Mouse (Mus musculus): ENCODE data around the gene Hoxa5. TPM values are rescaled to one million over a fixed set of nuclear protein-coding genes. Genes with fewer than 3 reads are reported as not detected.
A peak's percentile ranks its signal among the peaks of the same experiment; 100 is the strongest.

Gene Hoxa5
- polyA plus RNA-seq, 1 experiment from 2014 or later = 11.0 TPM

DNA sequence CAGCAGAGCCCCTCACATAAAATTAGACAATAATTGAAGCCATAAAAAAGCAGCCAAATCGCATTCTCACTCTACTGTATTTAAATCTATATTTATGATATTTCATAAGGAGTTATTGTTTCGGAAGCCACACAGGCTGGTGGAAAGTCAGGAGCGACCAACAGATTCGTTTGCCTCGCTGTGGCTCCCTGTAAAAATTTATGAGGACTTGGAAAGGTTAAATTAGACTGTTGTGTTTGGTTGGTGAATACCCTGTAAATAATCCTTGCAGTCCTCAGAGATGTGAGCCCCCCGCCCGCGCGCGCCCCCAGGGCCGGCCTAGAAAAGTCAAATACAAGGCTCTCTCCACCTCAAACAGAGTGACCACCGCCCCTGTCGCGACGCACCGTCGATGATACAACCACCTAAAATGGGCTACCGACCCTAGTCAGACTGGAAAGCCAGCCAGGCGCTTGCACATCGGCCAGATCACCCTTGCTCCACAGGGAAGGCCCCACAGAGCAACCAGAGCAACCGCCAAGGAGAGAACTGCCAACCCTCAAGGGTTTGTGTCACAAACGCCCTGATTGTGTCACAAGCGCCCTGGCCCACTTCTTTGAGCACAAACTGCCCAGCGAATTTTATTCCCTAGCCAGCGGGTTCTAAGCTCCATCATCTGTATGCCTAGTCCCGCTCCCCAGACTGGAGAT is 22.3 kb upstream of the Hoxa5 start:
- DNase-seq (ENCODE audit: low spot score) = no peak
- H3K9ac ChIP-seq (ENCODE audit: low read length) = peak overlapping the region; percentile 98
- no peaks in the 10 kb centered on the region for H3K9me3 ChIP-seq (ENCODE audit: control insufficient read depth, low read length)
- peak overlapping the region; percentile 89 for H3K4me2 ChIP-seq (ENCODE audit: low read depth, severe bottlenecking)
- peaks cover 4% of the 10 kb centered on the region; the same call in 1 of the 2 replicates for H3K4me1 ChIP-seq (ENCODE audit: control insufficient read depth, insufficient read depth, low read length)
- H3K27ac ChIP-seq (replicated peaks; ENCODE audit: low read depth, low read length) = peak overlapping the region; percentile 98
- H3K4me3 ChIP-seq (ENCODE audit: low read depth, low read length) = peak overlapping the region; percentile 87
- no peaks in the 10 kb centered on the region for H3K27me3 ChIP-seq (ENCODE audit: control insufficient read depth, insufficient read depth, low read length)
- no peaks in the 10 kb centered on the region; the same call in none of the 2 replicates for H3K36me3 ChIP-seq (ENCODE audit: control insufficient read depth, insufficient read depth, low read length)
- peak; percentile 15 for ATAC-seq (ENCODE audit: insufficient number of reproducible peaks, low FRiP score, low TSS enrichment, low read depth)
- under 1% methylated on average over 26 of the region's 26 CpGs for WGBS

DNA sequence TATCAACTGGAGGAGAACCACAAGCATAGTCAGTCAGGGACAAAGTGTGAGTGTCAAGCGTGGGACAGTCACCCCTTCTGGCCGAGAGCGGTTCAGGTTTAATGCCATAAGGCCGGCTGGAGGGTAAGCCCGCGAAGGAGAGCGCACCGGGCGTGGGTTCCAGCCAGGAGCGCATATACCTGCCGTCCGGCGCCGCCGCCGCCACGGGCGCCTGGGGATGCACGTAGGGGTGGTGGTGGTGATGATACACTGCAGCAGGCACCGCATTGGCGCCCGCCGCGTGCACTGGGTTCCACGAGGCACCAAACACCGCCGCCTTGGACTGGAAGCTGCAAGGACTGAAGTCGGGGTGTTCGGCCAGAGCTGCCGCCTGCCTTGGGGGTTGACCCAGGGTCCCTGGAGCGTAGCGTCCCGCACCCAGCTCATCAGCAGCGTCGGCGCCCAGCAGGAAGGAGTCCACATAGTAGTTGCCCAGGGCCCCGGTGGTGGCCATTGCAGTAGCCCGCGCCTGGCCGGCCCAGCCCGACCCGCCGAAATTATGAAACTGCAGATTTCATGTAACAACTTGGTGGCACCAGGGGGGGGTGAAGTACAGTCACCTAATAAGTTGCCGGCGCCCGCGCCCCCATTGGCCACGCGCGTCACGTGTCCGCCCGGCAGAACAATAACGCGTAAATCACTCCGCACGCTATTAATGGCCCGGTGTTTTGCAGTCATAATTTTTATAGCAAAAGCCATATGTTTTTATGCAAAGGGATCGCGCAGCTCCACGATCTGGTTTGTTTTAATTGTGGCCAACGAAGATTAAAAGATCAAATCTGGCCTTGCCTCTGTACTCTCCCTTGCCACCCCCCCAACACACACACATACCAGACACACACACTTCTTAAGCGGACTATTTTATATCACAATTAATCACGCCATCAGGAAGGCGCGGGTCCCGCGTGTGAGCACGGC is 21.5 kb upstream of the Hoxa5 start:
- Histone ChIP-seq H3K36me3 (ENCODE audit: control insufficient read depth, insufficient read depth, low read length) (no peaks in the 10 kb centered on the region; the same call in none of the 2 replicates), H3K4me2 (ENCODE audit: low read depth, severe bottlenecking) (peak overlapping the region; percentile 89), H3K4me1 (ENCODE audit: control insufficient read depth, insufficient read depth, low read length) (peaks cover 4% of the 10 kb centered on the region; the same call in 1 of the 2 replicates), H3K9ac (ENCODE audit: low read length) (peak overlapping the region; percentile 98), H3K4me3 (ENCODE audit: low read depth, low read length) (peak overlapping the region; percentile 87), H3K27ac (replicated peaks; ENCODE audit: low read depth, low read length) (peak overlapping the region; percentile 98), H3K27me3 (ENCODE audit: control insufficient read depth, insufficient read depth, low read length) (no peaks in the 10 kb centered on the region), H3K9me3 (ENCODE audit: control insufficient read depth, low read length) (no peaks in the 10 kb centered on the region)
- ATAC-seq (ENCODE audit: insufficient number of reproducible peaks, low FRiP score, low TSS enrichment, low read depth) (peak; percentile 63), DNase-seq (ENCODE audit: low spot score) (no peak)
- under 1% methylated on average over 65 of the region's 69 CpGs for whole genome bisulfite sequencing

DNA sequence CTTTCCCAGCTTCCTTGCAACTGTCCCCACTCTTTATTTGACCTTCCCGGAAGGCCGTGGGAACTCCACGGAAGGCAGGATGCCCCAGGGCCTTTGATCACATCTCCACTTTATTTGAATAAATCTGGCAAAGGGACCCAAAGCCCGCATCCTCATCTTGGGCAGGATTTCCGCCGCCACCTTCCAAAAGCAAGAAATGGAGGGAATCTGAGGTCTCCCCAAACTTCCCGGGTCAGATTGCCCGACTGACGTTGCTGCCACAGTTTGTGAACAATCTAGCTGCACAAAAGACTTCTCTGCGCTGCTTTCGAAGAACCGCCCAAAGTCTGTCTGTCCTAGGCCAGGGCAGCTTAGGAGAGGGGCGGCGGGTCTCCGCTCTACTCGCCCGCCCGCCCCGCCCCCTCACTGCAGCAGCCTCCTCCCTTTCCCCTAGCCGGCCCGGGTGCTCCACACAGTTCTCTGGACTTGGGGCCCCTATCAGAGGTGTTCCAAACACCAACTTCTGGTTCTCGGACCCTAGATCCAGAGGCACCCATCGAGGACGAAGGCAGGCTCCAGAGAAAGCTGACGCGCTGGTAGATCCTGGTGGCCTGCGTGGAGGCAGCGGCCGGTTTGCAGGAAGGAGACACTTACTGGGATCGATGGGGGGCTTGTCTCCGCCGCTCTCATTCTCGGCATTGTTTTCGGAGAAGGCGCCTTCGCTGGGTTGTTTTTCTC is 20.7 kb upstream of the Hoxa5 start:
- Histone ChIP-seq H3K27ac (replicated peaks; ENCODE audit: low read depth, low read length) (peak overlapping the region; percentile 98), H3K27me3 (ENCODE audit: control insufficient read depth, insufficient read depth, low read length) (no peaks in the 10 kb centered on the region), H3K9ac (ENCODE audit: low read length) (peak overlapping the region; percentile 98), H3K9me3 (ENCODE audit: control insufficient read depth, low read length) (no peaks in the 10 kb centered on the region), H3K4me3 (ENCODE audit: low read depth, low read length) (peak overlapping the region; percentile 87), H3K4me1 (ENCODE audit: control insufficient read depth, insufficient read depth, low read length) (peaks cover 6% of the 10 kb centered on the region; the same call in 1 of the 2 replicates), H3K36me3 (ENCODE audit: control insufficient read depth, insufficient read depth, low read length) (no peaks in the 10 kb centered on the region; the same call in none of the 2 replicates), H3K4me2 (ENCODE audit: low read depth, severe bottlenecking) (peak overlapping the region; percentile 89)
- ATAC-seq (ENCODE audit: insufficient number of reproducible peaks, low FRiP score, low TSS enrichment, low read depth) (no peak), DNase-seq (ENCODE audit: low spot score) (peak; percentile 72)
- under 1% methylated on average over 36 of the region's 36 CpGs for WGBS

DNA sequence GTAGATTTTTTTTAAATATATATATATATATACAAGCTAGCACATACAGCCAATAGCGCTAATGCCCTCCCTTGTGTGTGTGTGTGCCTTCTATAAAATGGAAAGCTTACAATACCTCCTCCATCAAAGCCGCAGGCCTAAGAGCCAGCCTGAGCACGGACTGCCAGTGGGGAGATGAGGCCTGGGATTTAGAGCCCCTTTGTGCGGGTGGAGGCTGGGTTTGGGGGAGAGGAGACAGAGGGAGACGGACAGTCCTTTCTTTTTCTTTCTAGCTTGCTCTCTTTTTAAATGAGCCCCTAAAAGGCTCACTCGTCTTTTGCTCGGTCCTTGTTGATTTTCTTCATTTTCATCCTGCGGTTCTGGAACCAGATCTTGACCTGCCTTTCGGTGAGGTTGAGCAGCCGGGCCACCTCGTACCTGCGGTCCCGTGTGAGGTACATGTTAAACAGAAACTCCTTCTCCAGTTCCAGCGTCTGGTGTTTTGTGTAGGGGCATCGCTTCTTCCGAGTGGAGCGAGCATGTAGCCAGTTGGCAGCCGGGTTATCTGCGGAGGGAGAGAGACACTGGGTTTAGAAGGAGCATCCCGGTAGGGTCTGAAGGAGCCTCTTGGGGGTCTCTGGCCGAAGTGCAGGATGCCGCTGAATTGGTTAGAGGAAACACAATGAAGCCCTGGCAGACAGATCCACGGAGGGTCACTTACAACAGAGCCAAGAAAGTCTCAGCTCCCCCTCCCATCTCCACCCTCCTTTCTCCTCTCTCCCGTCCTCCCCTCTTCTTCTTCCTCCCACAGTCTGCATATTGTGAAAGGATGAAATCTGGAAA is 19.8 kb upstream of the Hoxa5 start:
- Histone ChIP-seq H3K36me3 (ENCODE audit: control insufficient read depth, insufficient read depth, low read length) (no peaks in the 10 kb centered on the region; the same call in none of the 2 replicates), H3K4me1 (ENCODE audit: control insufficient read depth, insufficient read depth, low read length) (peaks cover 14% of the 10 kb centered on the region), H3K4me2 (ENCODE audit: low read depth, severe bottlenecking) (peak overlapping the region; percentile 89), H3K27ac (replicated peaks; ENCODE audit: low read depth, low read length) (peak overlapping the region; percentile 98), H3K9ac (ENCODE audit: low read length) (peak overlapping the region; percentile 98), H3K9me3 (ENCODE audit: control insufficient read depth, low read length) (no peaks in the 10 kb centered on the region), H3K27me3 (ENCODE audit: control insufficient read depth, insufficient read depth, low read length) (no peaks in the 10 kb centered on the region), H3K4me3 (ENCODE audit: low read depth, low read length) (peak overlapping the region; percentile 87)
- WGBS = under 1% methylated on average over 24 of the region's 24 CpGs
- ATAC-seq (ENCODE audit: insufficient number of reproducible peaks, low FRiP score, low TSS enrichment, low read depth) = no peak
- DNase-seq (ENCODE audit: low spot score) = peak; percentile 73

DNA sequence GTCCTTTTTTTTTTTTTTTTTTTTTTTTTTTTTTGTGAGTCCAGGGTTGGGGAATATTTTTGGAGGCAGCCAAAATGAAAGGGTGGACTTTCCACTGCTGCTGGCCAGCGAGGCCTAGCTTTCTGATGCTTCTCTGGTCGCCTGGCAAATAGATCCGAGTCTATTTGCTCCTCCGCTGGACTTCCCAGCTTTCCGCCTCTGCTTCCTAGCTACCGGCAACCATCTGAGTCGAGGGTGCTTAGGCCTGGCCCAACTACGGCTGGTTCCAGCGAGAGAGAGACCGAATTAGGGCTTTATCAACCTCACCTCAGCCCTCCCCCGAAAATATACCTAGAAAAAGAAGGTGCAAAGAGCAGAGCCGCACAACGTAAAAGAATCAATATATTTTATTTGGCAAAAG is 18.3 kb upstream of the Hoxa5 start:
- 3% methylated on average over 13 of the region's 13 CpGs for WGBS
- Histone ChIP-seq H3K27ac (replicated peaks; ENCODE audit: low read depth, low read length) (peak overlapping the region; percentile 98), H3K27me3 (ENCODE audit: control insufficient read depth, insufficient read depth, low read length) (no peaks in the 10 kb centered on the region), H3K4me1 (ENCODE audit: control insufficient read depth, insufficient read depth, low read length) (peaks cover 27% of the 10 kb centered on the region), H3K36me3 (ENCODE audit: control insufficient read depth, insufficient read depth, low read length) (no peaks in the 10 kb centered on the region), H3K9ac (ENCODE audit: low read length) (peak overlapping the region; percentile 98), H3K4me3 (ENCODE audit: low read depth, low read length) (peak overlapping the region; percentile 87), H3K4me2 (ENCODE audit: low read depth, severe bottlenecking) (peak overlapping the region; percentile 89), H3K9me3 (ENCODE audit: control insufficient read depth, low read length) (no peaks in the 10 kb centered on the region)
- DNase-seq (ENCODE audit: low spot score) (peak; percentile 67), ATAC-seq (ENCODE audit: insufficient number of reproducible peaks, low FRiP score, low TSS enrichment, low read depth) (no peak)

DNA sequence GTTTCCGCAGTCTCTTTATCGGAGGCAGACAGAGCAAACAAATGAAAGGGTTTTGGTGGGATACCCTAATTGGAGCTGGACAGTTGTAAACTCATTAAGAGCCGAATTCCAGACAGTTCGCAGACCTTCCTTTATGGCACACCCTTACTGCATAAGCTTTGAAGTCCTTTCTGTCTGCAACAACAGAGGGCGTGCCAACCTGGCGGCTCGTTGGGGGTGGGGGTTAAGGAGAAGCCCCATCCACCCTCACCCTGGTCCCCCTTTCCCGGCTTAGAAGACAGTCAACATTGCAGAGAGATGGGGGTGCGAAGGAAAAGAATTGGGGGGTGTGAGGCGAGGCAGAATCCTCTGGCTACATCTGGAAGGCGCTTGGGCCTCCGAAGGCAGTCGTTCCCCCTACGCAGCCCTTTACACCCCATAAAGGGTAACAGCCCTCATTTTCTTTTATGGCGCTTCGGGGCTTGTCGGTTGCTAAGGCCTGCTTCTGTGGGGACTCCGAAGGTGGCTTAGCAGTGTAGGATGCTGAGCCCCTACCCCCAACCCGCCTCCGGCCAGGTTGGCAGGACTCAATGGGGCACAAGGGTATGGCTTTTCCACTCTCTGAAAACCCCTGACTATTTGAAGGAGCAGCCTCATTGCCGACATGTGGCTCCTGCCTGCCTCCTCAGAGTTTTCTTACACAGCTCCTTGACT is 17.8 kb upstream of the Hoxa5 start:
- 1% methylated on average over 21 of the region's 21 CpGs for WGBS
- DNase-seq (ENCODE audit: low spot score) = no peak
- Histone ChIP-seq H3K27me3 (ENCODE audit: control insufficient read depth, insufficient read depth, low read length) (no peaks in the 10 kb centered on the region), H3K36me3 (ENCODE audit: control insufficient read depth, insufficient read depth, low read length) (no peaks in the 10 kb centered on the region), H3K4me2 (ENCODE audit: low read depth, severe bottlenecking) (peak overlapping the region; percentile 89), H3K4me3 (ENCODE audit: low read depth, low read length) (peak overlapping the region; percentile 87), H3K9ac (ENCODE audit: low read length) (peak overlapping the region; percentile 98), H3K27ac (replicated peaks; ENCODE audit: low read depth, low read length) (peak overlapping the region; percentile 98), H3K9me3 (ENCODE audit: control insufficient read depth, low read length) (no peaks in the 10 kb centered on the region), H3K4me1 (ENCODE audit: control insufficient read depth, insufficient read depth, low read length) (peaks cover 29% of the 10 kb centered on the region)
- peak; percentile 33 for ATAC-seq (ENCODE audit: insufficient number of reproducible peaks, low FRiP score, low TSS enrichment, low read depth)

DNA sequence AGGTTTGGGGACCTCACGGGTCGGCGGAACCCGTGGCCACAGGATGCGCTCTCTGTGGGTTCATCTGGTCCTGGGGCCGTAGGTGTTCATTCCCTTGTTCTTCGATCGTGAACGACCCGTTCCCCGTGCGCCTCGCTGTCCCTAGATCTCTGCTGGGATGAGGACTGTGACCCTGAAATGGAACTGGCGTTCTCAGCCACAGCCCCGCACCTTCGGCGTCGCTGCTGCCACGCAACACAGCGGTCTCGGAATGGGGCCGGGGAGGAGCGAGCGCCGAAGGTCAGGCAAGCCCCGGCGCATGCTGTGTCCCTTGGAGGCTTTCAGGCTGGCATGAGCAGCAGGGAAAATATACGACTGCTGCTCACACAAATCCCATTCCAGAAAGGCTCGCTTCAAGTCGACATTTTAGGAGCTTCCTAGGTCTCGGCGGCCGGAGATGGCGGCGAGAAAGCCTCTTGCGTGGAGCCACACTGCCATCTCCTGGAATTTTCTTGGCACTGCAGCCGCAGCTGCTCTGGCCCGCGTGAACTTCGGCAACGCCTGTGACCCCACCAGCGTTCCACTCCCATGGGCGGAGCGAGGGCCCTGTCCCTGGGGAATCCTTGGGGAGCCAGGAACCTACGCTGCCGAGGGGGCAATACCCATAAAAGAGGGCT is 17.1 kb upstream of the Hoxa5 start, which contains the start of gene Hoxa7:
TSS of gene Hoxa7 (minus strand) at position 518 of the 656 bp plus-strand sequence.
- under 1% methylated on average over 46 of the region's 46 CpGs for WGBS
- Histone ChIP-seq H3K4me2 (ENCODE audit: low read depth, severe bottlenecking) (peak within 1 kb of the TSS; percentile 89), H3K9me3 (ENCODE audit: control insufficient read depth, low read length) (no peaks in the 10 kb centered on the region), H3K4me1 (ENCODE audit: control insufficient read depth, insufficient read depth, low read length) (peaks cover 25% of the 10 kb centered on the region), H3K36me3 (ENCODE audit: control insufficient read depth, insufficient read depth, low read length) (no peaks in the 10 kb centered on the region), H3K27me3 (ENCODE audit: control insufficient read depth, insufficient read depth, low read length) (no peaks in the 10 kb centered on the region), H3K9ac (ENCODE audit: low read length) (peak within 1 kb of the TSS; percentile 98), H3K4me3 (ENCODE audit: low read depth, low read length) (peak within 1 kb of the TSS; percentile 87), H3K27ac (replicated peaks; ENCODE audit: low read depth, low read length) (peak within 1 kb of the TSS; percentile 98)
- ATAC-seq (ENCODE audit: insufficient number of reproducible peaks, low FRiP score, low TSS enrichment, low read depth) = peak; percentile 53
- peak; percentile 71 for DNase-seq (ENCODE audit: low spot score)
